Mouse (Mus musculus): ENCODE measurements around the gene 9130023H24Rik. TPM values are rescaled to one million over a fixed set of nuclear protein-coding genes. Genes with fewer than 3 reads are reported as not detected.

The 9130023H24Rik gene
- polyA plus RNA-seq (2012) = 0.93 and 0.95 TPM in 2 replicates

DNA sequence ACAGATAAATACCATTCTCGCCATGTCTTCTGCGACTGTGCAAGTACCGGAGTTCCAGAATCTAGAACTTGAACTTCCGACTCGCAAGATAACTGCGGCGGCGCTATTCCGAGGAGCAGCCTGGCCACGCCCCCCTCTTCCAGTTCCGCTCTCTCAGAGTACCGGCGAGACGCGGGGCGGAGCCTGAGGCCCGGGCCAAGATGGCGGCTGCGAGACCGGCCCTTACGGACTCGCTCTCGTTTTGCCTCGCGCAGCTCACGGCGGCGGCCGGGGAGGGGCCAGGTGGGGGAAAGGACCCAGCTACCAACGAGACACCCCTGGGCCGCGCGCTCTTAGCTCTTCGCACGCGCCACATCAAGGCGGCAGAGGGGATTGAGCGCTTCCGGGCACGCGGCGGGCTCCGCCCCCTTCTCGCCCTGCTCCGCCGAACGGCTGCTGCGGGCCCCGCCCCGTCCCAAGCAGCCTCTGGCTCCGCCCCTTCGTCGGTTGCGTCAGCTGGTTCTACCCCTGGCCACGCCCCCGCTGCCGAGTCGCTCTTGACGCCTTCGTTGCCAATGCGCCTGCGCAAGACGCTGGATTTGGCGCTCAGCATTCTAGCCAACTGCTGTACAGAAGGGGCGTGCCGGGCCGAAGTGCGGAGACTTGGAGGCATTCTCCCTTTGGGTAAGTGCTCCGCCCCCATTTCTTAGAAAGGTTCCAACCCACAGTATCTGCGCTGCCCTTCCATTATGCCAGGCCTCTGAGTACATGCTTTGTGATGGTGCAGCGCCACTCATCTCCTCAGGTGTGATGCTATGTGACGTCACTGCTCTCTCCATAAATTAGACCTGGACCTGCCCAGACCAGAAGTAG is at the start of gene 9130023H24Rik:
9130023H24Rik (minus strand) TSS at position 105 of the 852 bp plus-strand sequence.
- no peak for TF ChIP-seq GATA1 (IDR thresholded peaks at IDR 0.05; ENCODE audit: low read length)

DNA sequence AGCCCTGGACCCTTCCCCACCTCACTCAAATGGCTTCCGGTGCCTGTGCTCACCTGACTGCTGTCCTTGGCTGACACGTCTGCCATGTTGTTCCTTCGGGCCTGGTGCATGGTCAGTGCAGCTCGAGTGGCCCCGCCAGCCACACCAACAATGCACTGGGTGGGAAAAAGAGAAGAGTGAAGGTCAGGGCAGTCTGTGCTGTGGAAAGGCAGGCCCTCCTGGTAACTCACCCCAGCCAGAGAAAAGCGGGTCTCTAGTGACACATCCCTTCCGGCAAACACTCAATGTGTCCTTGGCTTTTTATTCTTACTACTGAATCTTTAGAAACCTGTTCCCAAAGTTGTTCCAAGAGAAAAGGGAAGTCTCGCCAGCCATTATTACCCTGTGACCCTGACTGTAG is 47.2 kb upstream of the 9130023H24Rik start:
- TF ChIP-seq GATA1 (IDR thresholded peaks at IDR 0.05; ENCODE audit: low read length) = no peak

DNA sequence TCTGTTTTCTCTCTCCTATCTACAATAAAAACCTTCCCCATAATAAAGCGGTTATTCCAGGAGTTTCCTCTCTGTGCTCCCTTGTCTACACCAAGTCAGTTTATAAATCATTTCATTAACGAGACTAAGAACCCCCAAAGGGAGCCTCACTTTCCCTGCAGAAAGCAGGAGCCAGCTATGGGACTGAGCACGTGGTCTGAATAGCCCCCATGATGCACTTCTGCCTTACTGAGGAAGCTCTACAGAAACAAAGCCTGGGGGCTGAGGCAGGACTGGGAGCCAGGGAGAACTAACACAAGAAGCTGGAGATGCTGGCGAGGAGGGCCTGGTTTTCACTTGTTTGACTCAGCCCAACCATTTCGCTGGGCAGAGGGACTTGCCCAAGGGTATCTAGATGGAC is 46.2 kb upstream of the 9130023H24Rik start:
- TF ChIP-seq GATA1 (IDR thresholded peaks at IDR 0.05; ENCODE audit: low read length) = no peak

GRCm38 (mm10) chr7:128282532-128283244 is 44.9 kb upstream of the 9130023H24Rik start:
- TF ChIP-seq GATA1 (IDR thresholded peaks at IDR 0.05; ENCODE audit: low read length) = no peak

GRCm38 (mm10) chr7:128281765-128282164 is 43.9 kb upstream of the 9130023H24Rik start:
- no peak for TF ChIP-seq GATA1 (IDR thresholded peaks at IDR 0.05; ENCODE audit: low read length)

- no peak for TF ChIP-seq GATA1 (IDR thresholded peaks at IDR 0.05; ENCODE audit: low read length)
Measured at GRCm38 (mm10) chr7:128279750-128280149, 41.9 kb upstream of the 9130023H24Rik start.

DNA sequence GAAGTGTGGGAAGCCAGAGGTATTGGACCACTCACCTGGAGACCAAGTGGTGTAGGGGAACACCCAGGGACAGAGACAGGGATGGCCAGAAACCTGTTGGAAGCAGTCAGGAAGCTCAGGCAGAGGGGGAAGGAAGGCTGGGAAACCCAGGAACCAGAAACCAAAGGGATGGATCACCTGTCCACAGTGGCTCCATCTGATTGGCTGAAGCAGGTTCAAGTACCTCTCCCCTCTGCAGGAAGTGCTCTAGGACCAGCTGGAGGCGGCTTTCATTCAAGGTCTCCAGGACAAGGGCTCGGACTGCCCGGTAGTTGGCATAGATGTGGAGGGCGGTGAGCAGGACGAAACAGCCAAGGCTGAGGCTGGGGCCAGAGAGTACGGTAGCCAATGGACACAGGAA is 38.2 kb upstream of the 9130023H24Rik start:
- no peak for TF ChIP-seq GATA1 (IDR thresholded peaks at IDR 0.05; ENCODE audit: low read length)

GRCm38 (mm10) chr7:128271496-128271895 is 33.7 kb upstream of the 9130023H24Rik start:
- no peak for TF ChIP-seq GATA1 (IDR thresholded peaks at IDR 0.05; ENCODE audit: low read length)

DNA sequence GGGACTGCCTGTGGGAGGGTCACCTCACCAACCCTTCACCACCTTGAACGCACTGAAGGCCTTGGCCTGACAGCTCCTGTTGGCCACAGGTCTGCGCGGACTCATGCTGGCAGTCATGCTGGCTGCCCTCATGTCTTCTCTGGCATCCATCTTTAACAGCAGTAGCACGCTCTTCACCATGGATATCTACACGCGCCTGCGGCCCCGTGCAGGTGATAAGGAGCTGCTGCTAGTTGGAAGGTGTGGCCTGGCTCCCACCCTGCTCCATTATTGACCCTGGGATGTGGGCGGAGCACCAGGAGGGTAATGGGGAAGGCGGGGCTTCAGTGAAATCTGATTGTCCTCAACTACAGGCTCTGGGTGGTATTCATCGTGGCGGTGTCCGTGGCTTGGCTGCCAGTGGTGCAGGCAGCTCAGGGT is 32.6 kb upstream of the 9130023H24Rik start:
- no peak for TF ChIP-seq GATA1 (IDR thresholded peaks at IDR 0.05; ENCODE audit: low read length)

GRCm38 (mm10) chr7:128267813-128268212 is 30.0 kb upstream of the 9130023H24Rik start:
- TF ChIP-seq GATA1 (IDR thresholded peaks at IDR 0.05; ENCODE audit: low read length) = no peak

GRCm38 (mm10) chr7:128267391-128267790 is 29.6 kb upstream of the 9130023H24Rik start:
- TF ChIP-seq GATA1 (IDR thresholded peaks at IDR 0.05; ENCODE audit: low read length) = no peak

- no peak for TF ChIP-seq GATA1 (IDR thresholded peaks at IDR 0.05; ENCODE audit: low read length)
Measured at GRCm38 (mm10) chr7:128266056-128266455, 28.2 kb upstream of the 9130023H24Rik start.

DNA sequence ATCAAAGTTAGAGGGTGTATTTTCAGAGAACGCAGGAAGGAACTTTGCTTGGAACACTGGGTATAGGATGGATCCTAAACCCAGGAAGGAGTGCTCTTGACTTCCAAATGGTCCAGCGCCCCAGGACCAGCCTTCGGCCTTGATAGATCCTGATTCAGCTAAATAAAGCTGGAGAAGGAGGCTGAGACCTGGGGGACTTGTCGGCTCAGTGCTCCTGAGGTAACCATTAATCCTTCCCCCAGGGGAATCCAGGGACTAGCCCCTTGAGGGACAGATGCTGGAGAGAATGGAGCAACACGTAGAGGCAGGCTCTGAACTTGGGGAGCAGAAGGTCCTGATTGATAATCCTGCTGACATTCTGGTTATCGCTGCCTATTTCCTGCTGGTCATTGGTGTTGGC is 27.6 kb upstream of the 9130023H24Rik start, which contains the start of gene Slc5a2:
Slc5a2 (plus strand) TSS at position 247 of the 400 bp plus-strand sequence.
- no peak for TF ChIP-seq GATA1 (IDR thresholded peaks at IDR 0.05; ENCODE audit: low read length)

DNA sequence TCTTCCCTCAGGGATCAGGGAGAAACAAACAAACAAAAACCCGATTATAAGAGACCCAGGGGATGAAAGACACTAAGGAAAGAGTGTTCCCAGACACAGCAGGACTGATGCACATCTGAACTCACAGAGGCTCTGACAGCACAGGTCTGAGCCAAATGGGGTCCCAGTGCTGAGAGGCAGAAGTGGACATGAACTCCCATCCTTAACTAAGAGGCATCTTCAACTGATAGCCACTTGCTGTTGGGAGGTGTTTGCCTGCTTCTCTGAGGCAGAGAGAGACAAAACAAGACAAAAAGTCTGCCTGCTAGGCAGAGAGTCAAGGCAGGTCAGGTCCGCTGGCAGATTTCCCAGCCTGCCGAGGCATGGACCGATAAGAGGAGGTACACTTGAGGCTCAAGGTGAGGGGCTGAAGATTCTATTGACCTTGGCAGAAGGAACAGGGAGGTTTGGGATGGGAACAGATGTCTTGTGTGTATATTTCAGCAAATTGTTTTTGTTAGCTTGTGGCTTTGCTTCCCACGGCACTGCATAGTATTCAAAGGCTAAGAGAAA is 19.0 kb upstream of the 9130023H24Rik start:
- no peak for TF ChIP-seq GATA1 (IDR thresholded peaks at IDR 0.05; ENCODE audit: low read length)

DNA sequence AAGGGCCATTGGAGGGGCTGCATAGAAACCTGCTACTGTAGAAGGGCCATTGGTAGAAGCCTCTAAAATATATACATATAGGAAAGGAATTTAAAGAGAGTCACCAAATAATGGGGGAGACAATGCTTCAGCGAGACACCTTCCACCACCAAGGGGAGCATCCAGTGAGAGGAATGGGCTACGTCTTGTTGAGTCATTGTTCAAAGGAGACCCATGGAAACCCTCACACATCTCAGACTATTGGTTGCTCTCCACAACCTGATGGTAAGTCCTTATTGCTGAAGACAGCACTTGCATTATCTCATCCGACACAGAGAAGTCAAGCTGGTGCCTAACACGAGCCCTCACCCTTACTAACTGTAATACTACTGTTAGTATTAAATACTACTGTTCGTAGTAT is 17.9 kb upstream of the 9130023H24Rik start:
- TF ChIP-seq GATA1 (IDR thresholded peaks at IDR 0.05; ENCODE audit: low read length) = no peak

DNA sequence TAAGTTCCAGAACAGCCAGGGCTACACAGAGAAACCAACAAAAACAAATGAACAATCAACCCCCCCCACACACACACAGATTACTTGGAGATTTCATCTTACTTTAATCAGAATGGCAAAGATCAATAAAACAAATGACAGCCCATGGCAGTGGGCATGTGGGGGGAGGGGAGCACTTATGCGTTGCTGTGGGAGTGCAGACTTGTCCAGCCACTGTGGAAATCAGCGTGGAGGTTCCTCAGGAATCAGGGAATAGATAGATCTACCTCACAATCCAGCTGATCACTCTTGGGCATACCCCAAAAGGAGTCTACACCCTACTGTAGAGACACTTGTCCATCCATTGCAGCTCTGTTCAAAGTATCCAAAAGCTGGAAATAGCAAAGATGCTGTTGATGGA is 17.1 kb upstream of the 9130023H24Rik start:
- no peak for TF ChIP-seq GATA1 (IDR thresholded peaks at IDR 0.05; ENCODE audit: low read length)

All from G1E-ER4 (cell line).